Mouse (Mus musculus): ENCODE results near the gene Nfia. TPM values are rescaled to one million over a fixed set of nuclear protein-coding genes. Genes with fewer than 3 reads are reported as not detected.

The Nfia gene
- polyA plus RNA-seq (2012; rRNA removed), result 22.5 and 22.8 TPM in 2 replicates

GRCm38 (mm10) chr4:97772641-97773040, at the start of gene Nfia:
Gene Nfia (plus strand): TSS chr4:97772734.

GRCm38 (mm10) chr4:97777706-97778176, 5.2 kb downstream of the Nfia start, which contains the start of gene E130114P18Rik:
Gene E130114P18Rik (minus strand): TSS chr4:97778078.

Other genes starting within 250 kb of the Nfia start
- 14.6 and 18.8 TPM in 2 replicates for gene E130114P18Rik, start 5.3 kb downstream of the Nfia start, polyA plus RNA-seq (2012; rRNA removed)

Data from central nervous system, embryonic 18 days (tissue).